Mouse (Mus musculus) cerebellum, adult 2 months (tissue): Measurements from ENCODE around the gene Tnfsf15. TPM values are rescaled to one million over a fixed set of nuclear protein-coding genes. Genes with fewer than 3 reads are reported as not detected.

Source experiments
- DNase-seq, 2 experiments: peaks; one replicate each; pipeline ENCODE4 v3.0.0; 2021
- H3K27ac ChIP-seq: fragments of 200-500 bp; 2 replicates; pipeline ENCODE4 v1.5.1; 2012; ENCODE audit warnings: low read length, control low read depth, inconsistent platforms; ENCODE audit not compliant: insufficient read depth
- H3K27me3 ChIP-seq: fragments of 200-500 bp; 2 replicates; pipeline ENCODE4 v1.6.1; 2012; ENCODE audit warnings: inconsistent platforms, mild to moderate bottlenecking, low read length, moderate library complexity; ENCODE audit not compliant: control insufficient read depth, insufficient read depth
- H3K4me1 ChIP-seq: fragments of 200-500 bp; 2 replicates; pipeline ENCODE4 v1.6.1; 2011; ENCODE audit warnings: low read length; ENCODE audit not compliant: control insufficient read depth, insufficient read depth
- H3K4me3 ChIP-seq: fragments of 200-500 bp; replicated peaks from 2 replicates; pipeline ENCODE3; 2011; ENCODE audit warnings: mild to moderate bottlenecking, low read depth, low read length, control low read depth; ENCODE audit not compliant: insufficient read depth
- CTCF ChIP-seq: fragments of 200-500 bp; IDR thresholded peaks from 2 replicates; pipeline ENCODE4 v1.5.1; 2011; ENCODE audit warnings: low read depth, mild to moderate bottlenecking, control low read depth, low read length, moderate library complexity, borderline replicate concordance; ENCODE audit not compliant: insufficient read depth
- POLR2A ChIP-seq: fragments of 200-500 bp; IDR thresholded peaks from 2 replicates; pipeline ENCODE4 v1.6.1; 2011; ENCODE audit warnings: low read length, control low read depth, borderline replicate concordance; ENCODE audit not compliant: insufficient read depth
- WGBS: fragments of 180-500 bp; shearing (Covaris S2); methylation state at CpG from one replicate; pipeline ENCODE4 v1.1.7; 2018; 5-methylcytosine and 5-hydroxymethylcytosine counted together
- polyA plus RNA-seq: library from polyadenylated mRNA; depleted of rRNA; stranded (reverse); fragments of >200 nt; gene quantifications from 2 replicates; pipeline ENCODE4 v1.2.3, GENCODE M21; 2012

The Tnfsf15 gene
- polyA plus RNA-seq, 1 experiment, result 0.03 TPM

DNA sequence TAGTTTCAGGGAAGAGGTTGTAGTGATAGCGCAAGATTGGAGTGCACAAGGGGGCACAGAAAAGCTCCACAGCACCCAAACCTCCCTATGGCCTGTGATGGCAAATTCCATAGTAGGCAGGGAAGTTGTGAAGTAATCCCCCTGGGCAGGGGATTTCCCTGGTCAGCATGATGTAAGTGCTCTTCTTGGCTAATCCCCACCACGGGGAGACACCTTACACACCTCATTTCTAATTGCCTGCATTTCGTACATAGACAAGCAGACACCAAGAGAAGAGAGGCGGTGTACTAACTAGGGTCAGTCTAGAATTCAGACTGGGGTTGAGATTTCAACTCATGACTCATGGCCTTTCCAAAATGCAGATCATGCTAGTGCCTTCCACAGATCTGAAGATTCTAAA is 4.2 kb downstream of the Tnfsf15 start:
- TF ChIP-seq POLR2A, result no peak
- peaks cover 8% of the 10 kb centered on the region; the same call in 1 of the 2 replicates for H3K4me1 ChIP-seq
- H3K27me3 ChIP-seq, result no peaks in the 10 kb centered on the region; the same call in 1 of the 2 replicates
- no peak overlapping the region for H3K4me3 ChIP-seq
- no peak for DNase-seq
- no peak overlapping the region for H3K27ac ChIP-seq
- 98% methylated on average over 4 of the region's 4 CpGs for WGBS

DNA sequence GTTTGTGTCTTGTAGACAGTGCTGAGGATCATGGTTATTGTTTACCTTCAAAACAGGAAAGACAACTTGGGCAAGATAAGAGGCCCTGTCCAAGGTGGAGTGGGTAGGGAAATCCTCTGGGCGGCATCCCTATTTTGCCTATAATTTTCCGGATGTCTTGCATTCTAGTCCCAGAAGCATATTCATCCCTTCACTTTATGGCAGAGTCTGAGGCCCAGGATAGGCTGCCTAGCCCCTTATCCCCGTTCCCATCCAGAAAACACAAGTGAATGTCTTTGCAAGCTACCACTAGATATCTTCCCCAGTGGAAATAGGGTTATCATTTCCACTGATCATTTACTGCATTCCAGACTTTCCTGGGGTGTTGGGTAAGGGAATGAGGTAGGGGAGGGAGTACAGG is 4.9 kb downstream of the Tnfsf15 start:
- no peak overlapping the region for H3K27ac ChIP-seq
- no peak for DNase-seq
- H3K4me3 ChIP-seq, result no peak overlapping the region
- TF ChIP-seq POLR2A, result no peak
- H3K27me3 ChIP-seq, result no peaks in the 10 kb centered on the region; the same call in 1 of the 2 replicates
- WGBS, result 84% methylated on average over 3 of the region's 3 CpGs
- H3K4me1 ChIP-seq, result peaks cover 8% of the 10 kb centered on the region; the same call in 1 of the 2 replicates

DNA sequence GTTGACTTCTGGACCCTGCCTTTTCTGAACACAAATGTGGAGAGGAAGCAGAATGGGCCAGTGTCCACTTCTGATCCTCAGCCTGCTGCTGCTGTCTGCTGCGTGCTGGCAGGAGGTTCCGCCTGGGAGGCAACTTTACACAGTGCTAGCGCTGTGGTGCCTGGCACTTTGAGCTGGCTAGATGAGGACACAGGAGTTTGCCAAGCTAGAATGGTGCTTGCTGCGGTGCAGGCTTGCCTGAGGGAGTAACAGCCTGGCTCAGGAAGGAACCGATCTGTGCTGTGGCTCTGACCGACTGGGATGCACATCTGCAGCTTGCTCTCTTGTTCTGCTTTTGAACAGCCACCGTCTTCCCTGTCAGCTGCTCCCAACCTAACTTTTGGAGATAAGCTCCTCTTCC is 5.4 kb downstream of the Tnfsf15 start:
- Histone ChIP-seq H3K4me3 (no peak overlapping the region), H3K27me3 (no peaks in the 10 kb centered on the region; the same call in 1 of the 2 replicates), H3K27ac (no peak overlapping the region), H3K4me1 (peaks cover 8% of the 10 kb centered on the region; the same call in 1 of the 2 replicates)
- DNase-seq, result peak; percentile 38 to 54
- TF ChIP-seq POLR2A, result no peak
- TF ChIP-seq CTCF, result no peak
- 10% methylated on average over 7 of the region's 7 CpGs for WGBS

DNA sequence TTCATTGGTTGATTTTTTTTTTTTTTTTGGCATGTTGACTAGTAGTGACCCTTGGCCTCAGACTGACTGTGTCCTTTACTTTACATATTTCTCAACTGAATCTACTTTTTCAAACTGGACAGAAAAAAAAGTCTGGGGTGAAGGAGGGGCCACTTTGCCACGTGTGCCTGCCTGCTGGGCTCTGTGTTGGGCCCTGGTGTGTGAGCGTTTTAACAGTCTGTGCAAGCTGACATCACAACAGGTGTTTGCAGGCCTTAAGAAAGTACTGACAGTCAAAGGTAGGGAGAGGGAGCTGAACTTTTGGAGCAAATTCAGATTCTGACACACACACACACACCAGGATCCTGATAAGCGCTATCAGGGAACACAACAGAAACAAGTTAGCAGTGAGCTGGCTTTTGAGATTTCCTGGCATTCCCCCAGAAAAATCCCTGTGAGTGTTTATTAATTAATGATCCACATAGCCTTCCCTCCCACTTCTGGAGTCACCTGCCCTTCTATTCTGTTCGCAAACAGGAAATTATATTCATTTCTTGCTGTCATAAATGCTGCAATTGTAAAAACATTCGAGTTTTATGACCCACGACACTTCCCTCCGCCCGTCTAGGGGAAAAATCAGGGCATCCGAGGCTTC is 6.4 kb downstream of the Tnfsf15 start:
- Histone ChIP-seq H3K4me1 (peaks cover 8% of the 10 kb centered on the region; the same call in 1 of the 2 replicates), H3K4me3 (no peak overlapping the region), H3K27ac (no peak overlapping the region), H3K27me3 (no peaks in the 10 kb centered on the region; the same call in 1 of the 2 replicates)
- no peak for DNase-seq
- 81% methylated on average over 9 of the region's 9 CpGs for WGBS
- TF ChIP-seq POLR2A (no peak), CTCF (no peak)

DNA sequence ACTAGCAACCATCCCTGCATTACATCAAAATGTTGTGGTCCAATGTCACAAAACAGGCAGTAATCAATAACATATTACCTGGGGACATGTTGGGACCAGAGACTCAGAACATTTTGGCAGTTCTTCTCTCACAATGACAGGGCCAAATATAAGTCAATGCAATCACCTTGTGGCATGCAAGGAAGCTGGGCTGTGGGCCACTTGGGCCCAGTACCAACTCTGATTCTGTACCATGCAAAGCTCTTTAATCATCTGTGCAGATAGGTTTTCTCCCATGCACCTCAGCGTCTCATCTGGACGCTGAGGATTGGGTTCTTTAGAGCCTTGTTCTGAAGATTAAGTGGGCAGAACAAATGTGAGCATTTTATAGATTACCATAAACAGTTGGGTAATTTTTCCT is 13.6 kb downstream of the Tnfsf15 start:
- TF ChIP-seq CTCF (no peak), POLR2A (no peak)
- H3K4me3 ChIP-seq, result no peak overlapping the region
- WGBS, result 32% methylated on average over 2 of the region's 2 CpGs
- H3K27ac ChIP-seq, result no peak overlapping the region
- DNase-seq, result no peak
- no peaks in the 10 kb centered on the region for H3K27me3 ChIP-seq
- H3K4me1 ChIP-seq, result no peaks in the 10 kb centered on the region

DNA sequence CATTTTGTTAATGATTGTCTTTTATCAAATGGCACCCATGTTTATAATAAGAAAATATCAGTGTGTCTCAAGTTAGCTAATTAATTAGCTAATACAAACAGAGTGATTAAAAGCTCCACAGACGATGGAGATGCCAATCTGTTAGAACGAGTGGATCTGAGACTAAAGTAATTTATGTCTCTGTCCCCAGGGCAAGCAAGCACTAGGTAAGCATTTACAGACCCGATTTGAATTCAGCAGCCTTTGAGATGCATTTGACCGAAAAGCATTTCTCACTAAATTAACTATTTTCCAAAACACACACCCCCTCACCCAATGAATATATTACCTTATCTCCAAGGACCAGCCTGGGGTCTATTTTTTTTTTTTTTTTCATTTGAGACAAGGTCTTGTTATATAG is 18.2 kb downstream of the Tnfsf15 start:
- 77% methylated on average over 4 of the region's 4 CpGs for WGBS
- no peak for DNase-seq
- Histone ChIP-seq H3K27me3 (no peaks in the 10 kb centered on the region), H3K27ac (no peak overlapping the region), H3K4me3 (no peak overlapping the region), H3K4me1 (no peaks in the 10 kb centered on the region)
- TF ChIP-seq POLR2A, result no peak
- no peak for TF ChIP-seq CTCF

DNA sequence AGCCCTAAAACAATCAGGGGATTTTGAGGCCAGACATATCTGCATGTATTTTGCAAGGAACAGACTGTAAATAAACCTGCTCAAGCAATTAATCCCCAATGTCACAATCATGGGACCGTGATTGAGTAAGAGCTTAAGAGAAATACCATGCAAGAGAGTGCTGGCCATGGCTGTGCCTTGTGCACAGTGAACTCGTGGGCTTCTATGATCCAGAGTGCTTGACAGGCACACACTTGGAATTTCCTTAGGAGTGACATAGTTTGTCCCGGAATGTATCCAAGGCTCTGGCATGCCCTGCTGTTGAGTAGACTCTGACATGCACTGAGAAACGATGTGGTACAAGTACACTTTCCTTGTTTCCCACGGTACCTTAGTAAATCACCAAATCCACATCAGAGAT is 18.9 kb downstream of the Tnfsf15 start:
- no peak overlapping the region for H3K4me3 ChIP-seq
- H3K27ac ChIP-seq, result no peak overlapping the region
- WGBS, result 55% methylated on average over 5 of the region's 5 CpGs
- no peaks in the 10 kb centered on the region for H3K27me3 ChIP-seq
- H3K4me1 ChIP-seq, result no peaks in the 10 kb centered on the region
- no peak for TF ChIP-seq POLR2A
- no peak for TF ChIP-seq CTCF
- no peak for DNase-seq

DNA sequence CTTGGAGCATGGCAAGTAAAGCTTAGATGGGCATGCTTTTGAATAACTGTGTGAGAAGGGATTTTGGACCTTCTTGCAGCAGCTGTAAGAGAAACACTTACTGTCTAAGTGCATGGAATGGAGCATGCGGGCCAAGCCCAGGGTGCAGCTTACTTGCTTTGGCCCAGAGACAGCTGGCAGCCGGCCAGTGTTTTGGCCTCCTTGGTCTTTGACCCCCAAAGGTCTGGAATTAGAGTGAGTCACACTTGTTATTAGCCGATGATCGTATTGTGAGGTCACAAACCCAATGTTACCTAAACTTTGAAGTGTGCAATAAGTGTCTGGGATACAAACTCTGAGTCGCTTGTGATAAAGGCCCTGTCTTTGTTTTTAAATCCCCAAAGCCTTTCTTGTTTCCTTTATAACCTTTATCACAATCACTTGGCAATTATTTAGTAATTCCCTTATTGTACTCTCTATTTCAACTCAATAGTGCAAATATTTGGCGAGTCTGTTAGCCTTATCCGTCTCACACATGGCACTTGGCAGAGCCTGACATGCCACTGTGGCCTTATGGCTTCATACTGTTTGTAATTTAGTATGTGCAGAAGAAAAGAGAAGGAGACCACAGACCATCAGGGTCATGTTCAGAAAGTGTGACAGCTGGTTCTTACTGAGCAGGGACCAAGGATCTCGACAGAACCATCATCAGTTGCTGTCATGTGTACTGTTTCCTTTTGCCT is 26.8 kb downstream of the Tnfsf15 start:
- H3K4me1 ChIP-seq, result no peaks in the 10 kb centered on the region; the same call in 1 of the 2 replicates
- TF ChIP-seq CTCF, result no peak
- TF ChIP-seq POLR2A, result no peak
- DNase-seq, result peak in 1 of 2 experiments; percentile 9
- H3K4me3 ChIP-seq, result no peak overlapping the region
- no peaks in the 10 kb centered on the region for H3K27me3 ChIP-seq
- H3K27ac ChIP-seq, result no peak overlapping the region
- 37% methylated on average over 8 of the region's 8 CpGs for WGBS
